Mouse (Mus musculus) cortical plate, adult 2 months (tissue): ENCODE measurements around the gene Gm10277.

Experiments
- CTCF ChIP-seq: fragments of 200-500 bp; IDR thresholded peaks from 2 replicates; pipeline ENCODE4 v1.5.1; 2011; ENCODE audit warnings: mild to moderate bottlenecking, control low read depth, low read length; ENCODE audit not compliant: insufficient read depth; ENCODE audit errors: extremely low read depth
- POLR2A ChIP-seq: fragments of 200-500 bp; IDR thresholded peaks from 2 replicates; pipeline ENCODE4 v1.6.1; 2011; ENCODE audit warnings: mild to moderate bottlenecking, low read length, control low read depth; ENCODE audit not compliant: insufficient read depth; ENCODE audit errors: extremely low read depth

DNA sequence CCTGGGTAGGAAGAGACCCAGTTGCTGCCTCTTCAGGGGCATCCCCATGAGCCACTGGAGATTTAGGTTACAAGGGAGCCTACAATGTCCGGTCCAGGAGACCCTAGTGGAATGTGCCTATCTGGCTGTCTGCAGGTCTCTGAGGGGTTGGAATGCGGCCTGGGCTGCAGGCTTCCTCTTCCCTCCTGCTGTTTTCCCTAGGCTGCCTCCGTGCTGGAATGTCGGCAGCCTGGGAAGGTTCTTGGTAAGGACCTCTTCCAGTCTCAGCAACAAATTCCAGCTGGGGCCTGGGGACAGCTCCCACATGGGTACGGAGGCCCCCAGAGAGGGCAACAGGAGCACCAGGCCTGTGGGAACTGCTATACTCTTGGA lies 2.2 kb downstream of the Gm10277 start:
- TF ChIP-seq CTCF (no peak), POLR2A (no peak)
